Mouse (Mus musculus) neural tube, embryonic 15.5 days (tissue): ENCODE measurements around the gene Olfr272. TPM values are rescaled to one million over a fixed set of nuclear protein-coding genes. Genes with fewer than 3 reads are reported as not detected.

Source experiments
- polyA plus RNA-seq: library from polyadenylated mRNA; unstranded; fragments of >200 nt; fragmentation: Nextera tagmentation; extraction: Ambion mirVana; gene quantifications from 2 replicates; pipeline ENCODE4 v1.2.1, GENCODE M21; 2015

Gene Olfr272
- polyA plus RNA-seq, 1 experiment from 2014 or later = not detected

Other genes starting within 250 kb of the Olfr272 start
- 0.08 TPM in 1 of 2 replicates, not detected in the other for gene Olfr275, start 104.6 kb downstream of the Olfr272 start, polyA plus RNA-seq
- gene Olfr273, start 59.9 kb downstream of the Olfr272 start, polyA plus RNA-seq = not detected in 2 replicates
- not detected in 2 replicates for gene Olfr270, start 45.4 kb upstream of the Olfr272 start, polyA plus RNA-seq
- gene Nipsnap3a, start 70.1 kb upstream of the Olfr272 start, polyA plus RNA-seq = not detected in 2 replicates
- 156 and 189 TPM in 2 replicates for gene Nipsnap3b, start 92.7 kb upstream of the Olfr272 start, polyA plus RNA-seq
- 8.8 and 9.0 TPM in 2 replicates for gene Abca1, start 240.7 kb upstream of the Olfr272 start, polyA plus RNA-seq